Mouse (Mus musculus) spleen, postnatal 36 days (tissue): ENCODE measurements around the gene Dld.

ENCODE experiments used
- DNase-seq, 2 experiments: peaks; one replicate each; pipeline ENCODE4 v3.0.0; 2022; ENCODE audit warnings: low spot score in 2 of 2, mixed read lengths in 1 of 2

Dld gene

DNA sequence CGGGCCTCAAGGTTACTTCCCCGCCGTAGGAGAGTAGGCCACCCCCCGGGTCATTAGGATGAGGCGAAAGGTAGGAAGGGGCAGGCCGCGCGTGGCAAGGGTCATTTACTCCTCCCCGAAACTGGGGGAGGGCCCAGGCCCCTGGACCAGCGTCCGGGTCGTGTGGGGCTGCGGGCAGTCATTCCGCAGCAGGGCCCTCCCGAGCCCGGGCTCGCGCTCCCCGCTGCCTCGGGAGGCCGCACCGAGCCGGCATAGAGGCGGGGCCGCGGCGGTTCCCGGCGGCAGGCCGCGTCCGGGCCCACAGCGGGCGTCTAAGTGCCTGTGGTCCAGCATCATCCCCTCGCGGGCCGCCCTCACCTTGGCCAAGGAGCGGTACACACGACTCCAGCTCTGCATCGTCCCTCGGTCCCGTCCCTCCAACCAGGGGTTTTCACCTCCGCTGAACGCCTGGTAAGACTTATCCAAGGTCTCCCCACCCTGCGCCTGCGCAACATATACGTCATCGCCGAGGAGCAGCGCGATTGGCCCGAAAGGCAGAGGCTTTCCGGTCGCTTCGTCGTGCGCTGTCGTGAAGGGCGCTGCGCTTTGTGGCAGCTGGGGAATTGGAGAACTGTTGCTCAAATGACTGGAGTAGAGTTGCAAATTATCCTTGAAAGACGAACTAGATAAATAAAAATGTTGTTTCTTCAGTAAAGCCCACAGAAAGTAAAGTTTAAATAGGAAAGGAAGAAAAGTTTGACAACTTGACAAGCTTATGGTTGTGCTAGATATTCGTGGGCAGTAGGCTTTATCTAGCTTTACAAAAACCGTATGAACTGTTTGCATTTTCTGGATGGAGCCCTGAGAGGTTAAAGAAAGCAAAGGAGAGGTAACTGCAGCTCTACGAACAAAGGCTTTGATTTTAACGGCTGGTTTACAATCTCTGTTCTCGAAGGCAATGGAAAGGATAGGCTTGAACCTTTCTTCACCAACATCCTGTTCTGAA lies at the start of gene Dld:
Gene Dld (minus strand): TSS at position 510 of the 985 bp plus-strand sequence.
- DNase-seq, result peak; percentile 95

DNA sequence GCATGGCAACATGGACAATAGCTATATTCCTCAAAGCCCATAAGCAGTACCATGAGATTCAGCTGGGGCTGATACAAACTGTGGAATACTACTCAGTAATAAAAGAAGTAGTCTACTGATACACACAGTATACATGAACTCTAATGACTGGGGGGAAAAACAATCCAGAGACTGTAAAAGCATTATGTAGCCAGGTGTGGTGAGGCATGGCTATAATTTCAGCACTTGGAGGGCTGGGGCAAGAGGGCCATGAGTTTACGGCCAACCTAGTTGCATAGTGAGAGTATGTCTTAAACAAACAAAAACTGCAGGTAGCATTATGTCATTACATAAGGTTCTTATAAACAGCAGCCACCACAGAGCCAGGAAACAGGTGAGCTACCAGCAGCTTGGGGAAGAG lies 49.6 kb upstream of the Dld start:
- DNase-seq, result no peak

DNA sequence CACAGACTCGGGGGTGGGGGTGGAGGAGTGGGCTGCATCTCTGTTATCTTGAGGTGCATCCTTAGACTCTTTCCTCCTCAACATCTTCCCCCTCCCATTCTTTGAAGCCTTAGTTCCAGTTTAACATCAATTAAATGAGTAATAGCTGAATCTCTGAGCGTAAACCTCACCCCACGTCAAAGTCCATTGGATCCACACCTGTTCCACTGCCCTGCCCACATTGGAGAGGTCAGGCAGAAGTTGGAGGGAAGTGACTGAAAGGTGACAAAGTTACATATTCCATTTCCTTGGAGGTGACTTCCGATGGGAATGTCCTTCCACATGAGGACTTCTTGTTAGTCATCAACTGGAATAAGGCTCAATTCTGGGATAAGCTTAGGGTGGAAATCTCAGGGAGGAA lies 46.5 kb upstream of the Dld start:
- DNase-seq, result no peak

DNA sequence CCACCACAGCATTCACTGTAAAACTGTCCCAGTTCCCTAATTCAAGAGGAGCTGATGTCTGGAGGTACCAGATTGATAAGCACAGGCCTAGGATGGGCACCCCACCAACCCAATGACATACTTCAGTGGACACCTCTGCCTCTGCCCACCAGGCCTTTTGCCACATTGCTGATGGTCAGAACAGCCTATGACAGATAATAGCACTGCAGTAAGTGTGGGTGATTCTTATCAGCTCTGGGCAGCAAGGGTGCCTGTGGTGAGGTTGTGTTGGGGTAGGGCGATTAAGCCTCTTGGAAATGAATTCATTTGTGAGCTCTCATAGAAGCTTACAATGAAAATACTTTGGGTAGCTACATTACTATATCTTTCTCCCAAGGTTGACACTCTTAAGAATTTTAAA lies 44.6 kb upstream of the Dld start:
- DNase-seq, result no peak

DNA sequence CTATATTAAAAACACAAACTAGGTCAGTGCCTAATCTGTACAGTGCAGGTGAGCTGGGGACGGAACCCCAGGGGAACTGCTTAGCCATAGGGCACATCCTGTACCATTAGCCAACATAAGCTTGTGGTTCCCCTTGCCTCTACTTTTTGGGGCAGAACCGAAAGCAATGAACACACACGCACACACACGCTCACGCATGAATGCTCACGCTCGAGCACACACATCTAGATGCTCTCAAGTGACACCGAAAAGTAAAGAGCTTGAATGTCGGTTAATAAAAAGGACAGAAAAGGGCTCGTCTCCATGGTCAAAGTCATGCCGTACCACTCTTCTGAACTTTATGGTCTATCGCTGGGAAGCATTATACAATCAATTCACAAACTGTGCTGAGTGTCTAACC lies 40.4 kb upstream of the Dld start:
- DNase-seq, result no peak

DNA sequence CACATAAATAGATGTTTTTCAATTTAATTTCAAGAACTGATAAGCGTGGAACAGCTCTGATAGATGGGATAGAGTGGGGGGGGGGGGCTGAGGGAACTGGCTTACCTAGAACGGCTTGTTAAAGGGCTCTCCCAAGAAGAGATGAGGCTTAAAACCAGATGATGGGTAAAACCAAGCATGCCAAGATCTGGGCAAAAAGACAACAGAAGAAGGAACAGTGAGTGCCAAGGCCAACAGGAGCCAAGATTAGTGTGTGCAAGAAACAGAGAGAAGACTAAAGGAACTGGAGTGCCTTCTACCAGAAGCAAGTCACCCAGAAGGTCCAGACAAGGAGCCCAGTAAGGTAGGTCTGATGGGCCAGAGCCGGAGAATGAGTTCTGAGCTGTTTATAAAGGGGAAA lies 39.3 kb upstream of the Dld start, which contains the start of gene Slc26a3:
Gene Slc26a3 (plus strand): TSS at position 301 of the 400 bp plus-strand sequence.
- DNase-seq, result no peak

DNA sequence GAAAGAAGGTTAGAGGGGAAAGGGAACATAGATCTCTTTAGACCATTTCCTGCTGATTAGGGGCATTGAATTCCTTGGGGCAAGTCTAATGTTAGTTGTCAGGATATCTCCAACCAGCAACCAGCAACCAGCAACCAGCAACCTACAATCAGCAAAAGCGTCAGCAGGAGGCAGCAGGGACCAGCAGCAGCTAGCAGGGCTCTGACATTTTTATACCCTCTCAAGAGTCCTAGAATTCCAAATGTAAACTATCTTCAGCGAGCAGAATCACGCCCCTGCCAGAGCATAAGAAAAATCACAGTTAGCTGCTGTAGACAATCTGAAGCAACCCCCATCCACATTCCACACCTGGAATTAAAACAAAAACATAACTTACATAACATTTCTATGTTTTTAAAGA lies 36.0 kb upstream of the Dld start:
- no peak for DNase-seq

DNA sequence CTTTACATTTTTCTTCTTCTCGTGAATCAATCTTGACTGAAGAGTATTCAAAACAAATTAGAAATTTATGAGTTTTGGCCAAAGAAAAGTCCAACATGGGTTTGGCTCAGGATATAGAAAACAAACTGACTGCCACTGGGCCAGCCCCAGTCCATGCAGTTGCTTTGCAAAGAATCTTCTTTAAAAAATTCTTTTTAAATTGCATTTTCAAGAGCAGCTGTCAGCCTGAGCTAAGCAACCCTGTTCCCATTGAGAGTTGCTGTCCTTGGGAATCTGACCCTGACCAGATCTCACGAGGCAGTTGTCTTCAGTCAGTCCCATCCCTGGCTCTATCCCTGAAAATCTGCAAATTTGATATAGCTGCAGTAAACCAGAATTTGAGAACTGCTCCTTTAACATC lies 31.2 kb upstream of the Dld start:
- DNase-seq, result no peak

DNA sequence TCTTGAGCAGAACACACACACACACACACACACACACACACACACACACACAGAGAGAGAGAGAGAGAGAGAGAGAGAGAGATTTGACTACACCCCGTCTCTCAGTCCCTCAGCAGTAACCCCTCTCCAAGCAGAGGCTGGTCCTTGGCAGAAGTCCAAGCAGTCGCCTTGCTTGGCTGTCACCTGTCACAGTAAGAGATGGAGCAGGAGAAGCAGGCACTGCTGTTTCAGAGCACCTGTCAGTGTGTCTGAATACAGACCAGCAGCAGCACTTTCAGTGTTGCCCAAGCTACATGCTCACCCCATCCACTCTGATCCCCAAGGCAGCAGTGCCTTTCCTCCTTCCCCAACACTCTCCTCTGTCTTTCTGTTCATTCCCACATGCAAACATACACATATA lies 29.6 kb upstream of the Dld start:
- no peak for DNase-seq

DNA sequence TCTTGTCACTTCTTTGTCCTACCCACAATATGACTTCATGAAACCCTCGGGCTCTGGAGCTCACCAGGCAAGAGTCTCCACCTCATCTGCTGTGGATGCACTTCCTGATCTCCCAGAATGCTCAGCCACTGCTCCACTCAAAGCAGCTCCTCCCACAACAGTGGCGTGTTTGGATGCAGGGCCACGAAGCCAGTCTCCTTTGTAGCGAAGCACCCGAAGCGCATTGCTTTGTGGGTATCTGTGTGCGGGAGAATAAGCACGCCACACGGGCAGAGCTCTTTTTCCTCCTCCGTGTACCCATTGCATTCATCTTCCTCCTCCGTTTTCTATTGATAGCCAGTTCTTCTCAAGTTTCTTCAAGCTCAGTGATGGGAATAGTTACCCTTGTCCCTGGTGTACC lies 26.0 kb upstream of the Dld start:
- DNase-seq, result no peak

DNA sequence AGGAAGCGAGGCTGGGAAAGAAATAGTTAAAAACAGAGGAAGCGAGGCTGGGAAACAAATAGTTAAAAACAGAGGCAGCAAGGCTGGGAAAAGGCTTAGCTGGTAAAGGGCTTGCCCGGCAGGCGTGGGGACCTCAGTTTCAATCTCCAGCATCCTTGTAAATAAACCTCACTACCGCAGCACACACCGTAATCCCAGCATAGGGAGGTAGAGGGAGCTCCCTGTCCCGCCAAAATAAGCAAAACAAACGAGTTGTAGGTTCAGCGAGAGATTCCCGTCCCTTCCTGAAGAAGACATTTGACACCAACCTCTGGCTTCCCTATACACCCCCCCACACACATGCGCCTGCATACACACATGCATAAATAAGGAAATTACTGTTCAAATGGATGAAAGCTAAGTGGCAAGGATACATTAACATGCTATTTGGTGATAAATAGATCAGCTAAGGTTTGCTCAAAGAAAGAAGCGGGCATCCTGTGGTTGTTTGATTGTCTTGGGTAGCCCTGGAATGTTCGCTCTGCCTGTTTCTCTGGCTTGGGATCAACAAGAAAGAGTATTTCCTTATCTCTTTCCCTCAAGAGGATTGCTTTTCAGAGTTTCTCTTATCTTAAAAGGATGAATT lies 25.2 kb upstream of the Dld start:
- no peak for DNase-seq

DNA sequence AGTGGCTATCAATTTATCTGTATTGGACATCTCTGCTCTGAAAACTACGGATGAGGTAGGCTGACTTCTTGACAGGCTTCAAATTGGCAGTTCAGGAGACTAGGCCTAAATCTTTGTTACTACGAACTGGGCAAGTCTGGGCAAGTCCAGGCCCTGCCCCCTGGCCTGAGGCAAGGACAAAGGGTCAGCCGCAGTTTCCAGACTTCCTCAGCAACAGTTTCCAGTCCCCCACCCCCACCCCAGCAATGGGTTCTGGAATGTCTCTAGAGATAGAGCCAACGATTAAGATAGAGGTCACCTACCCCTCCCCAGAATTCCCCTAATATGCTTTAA lies 24.0 kb upstream of the Dld start:
- DNase-seq, result no peak

DNA sequence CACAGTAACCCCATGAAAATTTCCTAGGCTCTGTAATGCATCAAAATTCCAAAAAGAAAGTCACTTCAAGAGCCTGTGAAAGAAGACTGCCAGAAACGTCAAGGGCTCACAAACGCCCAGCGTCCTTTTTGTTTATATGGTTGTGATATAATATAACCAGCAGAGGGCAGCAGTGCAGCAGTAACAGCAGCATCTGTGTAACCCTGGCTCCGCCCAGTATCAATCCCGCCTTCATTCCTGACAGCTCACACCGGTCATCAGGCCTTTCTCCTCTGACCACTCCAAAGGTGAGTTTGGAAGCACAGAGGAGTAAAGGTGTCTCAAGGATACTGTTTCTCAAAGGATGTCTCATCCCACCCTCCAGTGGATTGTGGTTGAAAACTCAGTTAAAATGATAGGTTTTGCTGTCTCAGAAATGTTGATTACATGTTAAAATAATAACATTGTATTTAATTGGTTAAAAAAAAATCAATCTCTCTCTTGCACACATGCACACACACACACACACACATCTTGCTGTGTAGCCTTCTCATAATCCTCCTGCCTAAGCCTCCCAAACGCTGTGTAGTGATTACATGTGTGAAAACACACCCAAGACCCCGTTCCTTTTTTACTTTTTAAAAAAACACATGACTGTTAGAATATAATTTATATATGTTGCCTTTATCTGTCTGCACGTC lies 23.5 kb upstream of the Dld start:
- peak; percentile 22 to 43 for DNase-seq

DNA sequence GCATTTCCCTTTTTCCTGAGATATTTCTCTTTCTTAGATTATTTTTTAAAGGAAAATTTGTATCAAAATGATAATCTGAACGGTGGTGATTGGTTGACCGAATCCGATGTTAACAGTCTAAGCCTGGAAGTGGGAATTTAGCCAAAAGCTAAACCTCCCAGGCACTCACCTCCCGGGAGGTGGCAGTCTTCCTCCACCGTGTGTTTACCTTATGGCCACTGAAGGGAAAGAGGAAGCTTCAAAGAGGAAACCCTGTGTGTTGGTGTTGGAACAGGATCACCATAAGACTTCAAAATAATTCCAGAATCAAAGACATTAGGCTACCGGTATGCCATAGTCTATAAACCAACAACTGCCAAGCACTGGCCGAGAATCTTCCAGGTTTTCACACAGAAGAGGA lies 18.4 kb upstream of the Dld start:
- DNase-seq, result no peak

DNA sequence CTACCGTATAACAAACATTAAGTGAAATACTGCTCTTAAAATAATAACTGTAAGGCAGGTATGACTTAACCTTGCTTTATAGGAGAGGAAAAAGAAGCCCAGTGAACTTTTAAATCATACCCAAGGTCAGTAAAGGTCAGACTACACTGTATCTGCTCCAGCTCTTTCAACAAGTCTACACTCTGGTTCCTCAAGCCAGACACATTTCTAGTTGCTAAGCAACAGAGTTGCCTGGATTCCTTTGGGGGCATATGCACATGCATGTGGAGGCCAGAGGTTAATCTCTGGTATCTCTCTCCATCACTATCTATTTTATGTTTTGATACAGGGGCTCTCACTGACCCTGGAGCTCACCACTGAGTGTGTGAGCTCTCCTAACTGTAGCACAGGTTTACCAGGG lies 17.9 kb upstream of the Dld start:
- DNase-seq, result no peak

DNA sequence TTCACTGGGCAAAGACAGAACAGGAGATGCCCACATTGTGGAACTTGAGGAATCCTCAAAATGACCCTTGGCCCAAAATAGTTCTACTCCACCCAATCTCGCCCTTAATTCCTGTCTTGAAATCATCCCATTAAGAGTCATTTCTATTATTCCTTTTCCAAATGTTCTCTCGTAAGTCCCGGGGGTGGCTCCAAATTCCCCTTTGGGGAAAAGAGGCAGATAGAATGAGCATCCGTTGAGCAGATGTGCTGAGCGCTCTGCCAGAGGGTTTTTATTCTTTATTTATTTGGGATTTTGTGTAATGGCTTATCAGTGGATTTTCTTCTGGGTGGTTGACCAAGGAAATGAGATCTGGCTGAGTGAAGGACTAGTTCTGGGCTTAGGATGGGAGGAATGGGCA lies 16.5 kb upstream of the Dld start:
- no peak for DNase-seq

DNA sequence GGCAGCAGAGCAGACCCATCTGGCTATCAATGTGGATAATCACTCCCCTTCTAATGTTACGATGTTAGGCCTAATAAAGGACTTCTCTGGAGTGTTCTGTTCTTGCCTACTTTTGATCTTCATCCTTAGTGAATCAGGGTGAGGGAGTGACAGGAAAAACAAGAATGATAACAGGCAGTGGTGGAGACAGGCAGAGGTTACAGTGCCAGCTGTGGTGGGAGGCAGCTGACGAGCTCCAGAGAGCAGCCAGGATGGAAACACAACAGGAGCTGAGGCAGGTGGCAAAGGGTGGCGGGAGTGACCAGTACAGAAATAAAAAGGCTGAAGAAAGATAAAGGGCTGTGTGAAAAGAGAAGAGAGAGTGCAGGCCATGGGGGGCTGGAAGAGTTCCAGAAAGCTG lies 15.2 kb upstream of the Dld start:
- no peak for DNase-seq

DNA sequence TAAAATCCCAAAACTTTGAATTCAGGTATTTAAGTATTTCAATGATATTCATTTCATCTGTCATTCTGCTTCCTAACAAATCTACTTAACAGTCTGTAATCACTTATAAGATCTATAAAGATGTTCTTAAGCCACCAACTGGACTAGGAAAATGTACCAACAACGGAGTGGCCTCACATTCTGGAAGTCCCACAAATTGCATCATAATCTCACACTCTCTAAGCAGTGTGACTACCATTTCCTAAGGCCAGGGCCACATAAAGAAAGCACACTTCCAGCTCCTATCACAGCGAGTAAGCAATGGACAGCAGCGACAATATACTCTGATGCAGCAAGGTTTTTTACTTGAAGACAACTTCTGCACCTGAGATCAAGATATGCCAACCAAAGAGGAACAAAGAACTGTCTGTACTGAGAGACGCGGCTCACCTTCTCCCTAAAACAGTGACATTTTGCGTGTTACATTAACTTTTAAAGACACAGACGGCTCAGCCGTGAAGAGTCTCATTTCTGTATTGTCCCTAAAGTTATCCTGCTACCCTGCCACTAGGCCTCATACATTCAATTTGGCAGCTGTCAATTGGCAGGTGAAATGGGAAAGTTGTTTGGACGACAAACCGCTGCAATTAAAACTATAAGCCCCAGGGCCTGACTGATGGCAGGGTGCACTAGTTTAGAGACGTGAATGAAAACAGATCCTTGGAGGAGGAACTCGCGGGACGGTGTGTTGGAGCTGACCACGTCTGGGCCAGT lies 886 bp downstream of the Dld start:
- no peak for DNase-seq

DNA sequence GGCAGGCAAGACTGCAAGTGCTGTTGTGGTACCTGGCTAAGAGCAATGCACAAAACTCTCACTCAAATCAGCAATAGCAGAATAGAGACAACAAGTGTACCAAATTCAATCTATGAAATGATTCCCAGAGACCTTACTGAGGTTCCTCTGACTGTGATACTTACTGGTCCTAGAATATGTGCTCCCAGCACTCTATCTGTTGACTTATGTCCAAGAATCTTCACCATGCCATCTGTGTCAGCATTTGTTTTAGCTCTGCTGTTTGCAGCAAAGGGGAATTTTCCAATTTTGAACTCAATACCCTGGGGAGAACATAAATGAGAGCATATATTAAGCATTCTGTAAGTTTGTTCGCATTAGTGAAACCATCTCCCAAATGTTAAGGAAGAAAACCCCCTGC lies 18.0 kb downstream of the Dld start:
- no peak for DNase-seq

DNA sequence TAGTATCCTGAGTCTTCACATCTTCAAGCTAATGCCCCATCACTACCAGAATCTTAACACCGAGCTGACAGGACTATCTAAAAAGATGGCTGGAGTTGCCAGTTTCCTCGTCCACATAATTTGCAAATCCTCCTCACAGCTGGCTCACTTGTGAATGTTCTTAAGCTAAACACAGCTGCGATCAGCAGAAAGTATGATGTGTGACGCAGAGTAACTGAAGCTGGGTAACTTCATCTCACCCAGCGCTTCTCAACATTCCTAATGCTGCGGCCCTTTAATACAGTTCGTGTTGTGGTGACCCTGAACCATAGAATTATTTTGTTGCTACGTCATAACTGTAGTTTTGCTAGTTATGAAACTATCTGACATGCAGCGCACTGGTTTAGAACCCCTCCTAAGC lies 24.1 kb downstream of the Dld start:
- DNase-seq, result no peak

DNA sequence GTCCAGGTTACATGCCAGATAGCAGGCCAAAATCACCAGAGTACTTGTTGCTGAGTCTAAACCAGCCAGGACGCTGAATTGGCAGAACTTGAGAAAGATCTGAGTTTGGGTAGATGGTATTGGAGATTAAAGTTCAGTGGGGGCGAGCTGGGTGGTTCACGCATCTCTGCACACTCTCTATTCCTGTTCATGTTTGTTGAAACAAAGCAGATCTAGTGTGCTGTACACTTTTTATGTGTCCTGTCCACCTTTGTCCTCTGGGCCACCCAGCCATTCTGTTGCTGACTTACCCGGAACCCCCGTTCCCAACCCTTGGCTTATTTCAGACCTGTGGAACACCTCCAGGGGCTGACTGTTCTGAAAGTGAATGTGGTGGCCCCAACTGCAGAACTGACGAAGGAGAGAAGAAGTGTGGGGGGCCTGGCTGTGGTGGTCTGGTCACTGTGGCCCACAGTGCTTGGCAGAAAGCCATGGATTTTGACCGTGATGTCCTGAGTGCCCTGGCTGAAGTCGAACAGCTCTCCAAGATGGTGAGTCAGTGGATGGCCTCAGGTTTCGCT lies 28.0 kb downstream of the Dld start:
- DNase-seq, result no peak

DNA sequence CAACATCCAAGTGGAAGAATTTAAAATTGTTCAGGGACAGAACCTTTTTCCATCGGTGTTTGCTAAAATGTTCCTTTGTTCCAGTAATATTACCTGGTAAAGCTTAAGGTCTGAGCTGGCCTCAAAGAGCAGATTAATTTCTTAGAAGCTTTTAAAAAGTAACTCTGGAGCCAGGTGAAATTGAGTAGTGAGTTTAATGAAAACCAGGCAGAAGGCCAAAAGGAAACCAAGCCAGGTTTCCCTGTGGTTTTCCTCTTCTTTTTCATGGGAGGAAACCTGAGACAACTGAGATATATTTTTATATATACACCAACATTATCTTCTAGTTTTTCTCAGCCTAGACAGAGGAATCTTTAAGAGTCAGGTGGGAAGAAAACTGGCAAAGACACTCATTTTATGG lies 29.7 kb downstream of the Dld start:
- DNase-seq, result no peak
